Comparison of ENCODE assay signal across 15 mouse cellular contexts in genomic region chr5:53306864-53307263, GRCm38 (mm10).
"Had no signal": no experiment of that assay in that cellular context is flagged by ENCODE, and none has a peak within 500 bp of the region (broad histone marks: within the 10 kb centered on the region; RNA-seq: fewer than 3 reads in every experiment).

No protein-coding gene starts in this region.

- H3K27ac ChIP-seq: neural tube, embryonic 15.5 days; stomach, embryonic 15.5 days; stomach, postnatal 0 days had no signal

- H3K4me2 ChIP-seq: neural tube, embryonic 15.5 days; stomach, embryonic 15.5 days had no signal

- H3K4me3 ChIP-seq: neural tube, embryonic 15.5 days; stomach, embryonic 15.5 days had no signal

- H3K27me3 ChIP-seq: neural tube, embryonic 15.5 days; stomach, embryonic 15.5 days had no signal

- H3K9ac ChIP-seq: neural tube, embryonic 15.5 days; stomach, embryonic 15.5 days had no signal

- H3K36me3 ChIP-seq: neural tube, embryonic 15.5 days; stomach, embryonic 15.5 days had no signal

- DNase-seq: retina, postnatal 1 day; right cerebral cortex, adult 18-20 months; right cerebral cortex, postnatal 14 days; right cerebral cortex, postnatal 25 days; right cerebral cortex, postnatal 4 days; spleen, adult 18-20 months; thymus, adult 18-20 months; thymus, adult 2 months; thymus, postnatal 14 days; thymus, postnatal 25 days; thymus, postnatal 36 days; thymus, postnatal 4 days had no signal

- H3K4me1 ChIP-seq: neural tube, embryonic 15.5 days; stomach, embryonic 15.5 days had no signal

- H3K9me3 ChIP-seq: neural tube, embryonic 15.5 days; stomach, embryonic 15.5 days had no signal
